Mouse (Mus musculus) kidney, adult 18-20 months (tissue): Measurements from ENCODE around the gene Btc.
A peak's percentile ranks its signal among the peaks of the same experiment; 100 is the strongest.

Source experiments
- DNase-seq: peaks from one replicate; pipeline ENCODE4 v3.0.0; 2021

The Btc gene

GRCm38 (mm10) chr5:91320348-91320747 is 82.4 kb downstream of the Btc start:
- DNase-seq, result no peak

- DNase-seq, result no peak
Measured at GRCm38 (mm10) chr5:91313971-91314370, 88.8 kb downstream of the Btc start.

- no peak for DNase-seq
Measured at GRCm38 (mm10) chr5:91311767-91312166, 91.0 kb downstream of the Btc start.

- DNase-seq, result no peak
Measured at GRCm38 (mm10) chr5:91308576-91308975, 94.2 kb downstream of the Btc start.

- DNase-seq, result peak; percentile 35
Measured at GRCm38 (mm10) chr5:91307907-91308306, 94.9 kb downstream of the Btc start.
